Mouse (Mus musculus) embryonic facial prominence, embryonic 14.5 days (tissue): ENCODE measurements at regions not wholly inside any gene's neighbourhood (a gene's known extent, or its start where the extent isn't known, plus 50 kb on each side); places are given as distances from the start of the nearest gene placed in this dataset.

ENCODE experiments used
- ATAC-seq: fragments of 200-750 bp; cut with Nextera tagmentation; 2 replicates; pipeline ENCODE4 v1.8.0; 2017; ENCODE audit warnings: low read depth, moderate number of reproducible peaks, moderate TSS enrichment
- DNase-seq: peaks from one replicate; pipeline ENCODE4 v3.0.0-alpha.2; 2015; ENCODE audit warnings: low spot score
- H3K27ac ChIP-seq: fragments of 300-500 bp; sonication (generic); replicated peaks from 2 replicates; pipeline ENCODE4 v1.5.1; 2014; ENCODE audit warnings: low read depth, mild to moderate bottlenecking, low read length, moderate library complexity
- H3K27me3 ChIP-seq: fragments of 300-500 bp; sonication (generic); replicated peaks from 2 replicates; pipeline ENCODE4 v1.6.1; 2014; ENCODE audit warnings: low read length; ENCODE audit not compliant: control insufficient read depth, insufficient read depth
- H3K36me3 ChIP-seq: fragments of 300-500 bp; sonication (generic); 2 replicates; pipeline ENCODE4 v1.6.1; 2014; ENCODE audit warnings: low read length, mixed read lengths; ENCODE audit not compliant: control insufficient read depth, insufficient read depth
- H3K4me1 ChIP-seq: fragments of 300-500 bp; sonication (generic); 2 replicates; pipeline ENCODE4 v1.6.1; 2014; ENCODE audit warnings: antibody characterized with exemption, low read length; ENCODE audit not compliant: control insufficient read depth, insufficient read depth
- H3K4me2 ChIP-seq: fragments of 300-500 bp; sonication (generic); 2 replicates; pipeline ENCODE4 v1.6.1; 2014; ENCODE audit warnings: low read depth, mild to moderate bottlenecking, low read length, moderate library complexity, mixed read lengths
- H3K4me3 ChIP-seq: fragments of 300-500 bp; sonication (generic); 2 replicates; pipeline ENCODE4 v1.5.1; 2014; ENCODE audit warnings: low read depth, mild to moderate bottlenecking, low read length
- H3K9ac ChIP-seq: fragments of 300-500 bp; sonication (generic); 2 replicates; pipeline ENCODE4 v1.6.1; 2014; ENCODE audit warnings: low read depth, mild to moderate bottlenecking, low read length, moderate library complexity, mixed read lengths
- H3K9me3 ChIP-seq: fragments of 300-500 bp; sonication (generic); 2 replicates; pipeline ENCODE4 v1.6.1; 2016; ENCODE audit warnings: low read length; ENCODE audit not compliant: control insufficient read depth
- WGBS: fragments of 180-500 bp; shearing (Covaris S2); extraction: QIAGEN DNeasy Blood & Tissue Kit; methylation state at CpG from one replicate; pipeline ENCODE4 v1.1.7; 2014; 5-methylcytosine and 5-hydroxymethylcytosine counted together

GRCm38 (mm10) chr9:74556116-74556515 is 305.6 kb upstream of the Onecut1 start:
- H3K4me1 ChIP-seq: no peaks in the 10 kb centered on the region
- peak; percentile 44 for DNase-seq
- no peaks in the 10 kb centered on the region for H3K27me3 ChIP-seq
- H3K36me3 ChIP-seq: no peaks in the 10 kb centered on the region
- H3K4me2 ChIP-seq: no peak overlapping the region
- no peak overlapping the region for H3K27ac ChIP-seq
- H3K9me3 ChIP-seq: no peaks in the 10 kb centered on the region
- H3K9ac ChIP-seq: no peak overlapping the region
- WGBS: 74% methylated on average over 5 of the region's 5 CpGs
- no peak for ATAC-seq
- no peak overlapping the region for H3K4me3 ChIP-seq

DNA sequence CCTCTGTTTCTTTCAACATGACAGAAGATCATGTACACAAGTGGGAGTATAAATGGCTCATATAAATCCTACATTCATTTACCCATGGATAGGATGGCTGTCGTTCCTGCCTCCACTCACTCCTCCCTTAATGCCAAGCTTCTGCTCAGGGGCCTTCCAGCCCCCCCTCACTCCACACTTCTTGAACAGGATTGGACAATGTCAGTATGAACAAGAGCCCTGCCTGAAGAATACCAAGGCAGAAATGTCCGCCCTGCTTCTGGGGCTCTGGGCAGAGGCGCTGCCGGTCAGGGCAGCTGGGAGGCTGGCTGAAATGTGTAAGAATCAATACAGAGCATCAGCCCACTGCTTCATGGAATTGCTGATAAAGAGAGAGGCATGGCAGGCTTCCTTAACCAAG is 269.0 kb upstream of the Onecut1 start:
- H3K4me3 ChIP-seq: no peak overlapping the region
- no peak for DNase-seq
- H3K36me3 ChIP-seq: no peaks in the 10 kb centered on the region
- H3K9me3 ChIP-seq: no peaks in the 10 kb centered on the region
- H3K4me1 ChIP-seq: no peaks in the 10 kb centered on the region
- H3K27ac ChIP-seq: no peak overlapping the region
- no peak overlapping the region for H3K4me2 ChIP-seq
- ATAC-seq: no peak
- 76% methylated on average over 4 of the region's 4 CpGs for WGBS
- H3K9ac ChIP-seq: no peak overlapping the region
- H3K27me3 ChIP-seq: no peaks in the 10 kb centered on the region

GRCm38 (mm10) chr9:74593970-74594369 is 267.8 kb upstream of the Onecut1 start:
- Histone ChIP-seq H3K36me3 (no peaks in the 10 kb centered on the region), H3K4me2 (no peak overlapping the region), H3K4me1 (no peaks in the 10 kb centered on the region), H3K4me3 (no peak overlapping the region), H3K27ac (no peak overlapping the region), H3K9ac (no peak overlapping the region), H3K27me3 (no peaks in the 10 kb centered on the region), H3K9me3 (no peaks in the 10 kb centered on the region)
- WGBS: 86% methylated on average over 4 of the region's 4 CpGs
- DNase-seq (no peak), ATAC-seq (no peak)

DNA sequence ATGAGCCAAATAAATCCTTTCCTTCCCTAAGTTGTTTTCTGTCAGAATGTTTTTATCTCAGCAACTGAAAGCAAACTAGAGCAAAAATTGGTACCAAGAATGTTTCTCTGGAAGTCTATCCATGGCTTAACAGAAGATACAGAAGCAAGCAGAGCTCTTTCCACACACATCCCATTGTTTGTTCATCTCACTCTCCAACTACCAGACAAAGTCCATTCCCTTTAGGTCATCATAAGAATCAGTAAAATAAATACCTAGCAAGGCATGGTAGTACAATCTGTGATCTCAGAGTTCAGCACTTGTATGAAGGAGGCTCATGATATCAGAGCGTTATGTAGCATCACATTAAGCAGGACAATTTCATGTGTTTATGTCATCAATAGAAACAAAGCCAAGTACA is 257.3 kb upstream of the Onecut1 start:
- Histone ChIP-seq H3K4me3 (no peak overlapping the region), H3K36me3 (no peaks in the 10 kb centered on the region), H3K4me1 (no peaks in the 10 kb centered on the region), H3K4me2 (no peak overlapping the region), H3K27ac (no peak overlapping the region), H3K9me3 (no peaks in the 10 kb centered on the region; the same call in 1 of the 2 replicates), H3K9ac (no peak overlapping the region), H3K27me3 (no peaks in the 10 kb centered on the region)
- DNase-seq (no peak), ATAC-seq (no peak)
- WGBS: 98% methylated on average over 1 of the region's 1 CpGs

DNA sequence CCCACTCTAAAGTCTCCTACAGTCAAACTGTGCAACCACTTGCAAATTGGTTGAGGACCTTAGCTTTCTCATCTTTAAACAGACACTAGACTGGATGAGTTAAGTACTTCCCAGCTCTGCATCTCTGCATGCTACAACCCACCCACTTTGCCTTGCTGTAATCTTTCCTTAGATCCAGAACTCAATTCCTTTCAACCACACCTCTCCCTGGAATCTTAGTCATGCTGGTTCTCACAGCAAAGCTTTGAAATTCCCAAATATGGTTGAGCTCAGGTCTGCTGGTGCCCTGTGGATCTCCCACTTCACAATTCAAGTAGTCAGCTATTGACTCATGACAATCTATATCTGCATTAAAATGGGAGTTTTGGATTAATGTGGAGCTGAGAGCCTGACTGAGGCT is 239.8 kb upstream of the Onecut1 start:
- no peak overlapping the region for H3K27ac ChIP-seq
- no peaks in the 10 kb centered on the region for H3K36me3 ChIP-seq
- H3K9me3 ChIP-seq: no peaks in the 10 kb centered on the region
- H3K9ac ChIP-seq: no peak overlapping the region
- ATAC-seq (no peak), DNase-seq (no peak)
- no peak overlapping the region for H3K4me3 ChIP-seq
- no peaks in the 10 kb centered on the region for H3K4me1 ChIP-seq
- no peaks in the 10 kb centered on the region for H3K27me3 ChIP-seq
- no peak overlapping the region for H3K4me2 ChIP-seq

- 76% methylated on average over 2 of the region's 2 CpGs for WGBS
- no peak overlapping the region for H3K4me2 ChIP-seq
- no peaks in the 10 kb centered on the region for H3K9me3 ChIP-seq
- no peak overlapping the region for H3K4me3 ChIP-seq
- DNase-seq (no peak), ATAC-seq (no peak)
- H3K36me3 ChIP-seq: no peaks in the 10 kb centered on the region
- no peak overlapping the region for H3K9ac ChIP-seq
- H3K27ac ChIP-seq: no peak overlapping the region
- no peaks in the 10 kb centered on the region for H3K4me1 ChIP-seq
- H3K27me3 ChIP-seq: no peaks in the 10 kb centered on the region
These were observed 216.3 kb upstream of the Onecut1 start for GRCm38 (mm10) chr9:74645394-74645793.

DNA sequence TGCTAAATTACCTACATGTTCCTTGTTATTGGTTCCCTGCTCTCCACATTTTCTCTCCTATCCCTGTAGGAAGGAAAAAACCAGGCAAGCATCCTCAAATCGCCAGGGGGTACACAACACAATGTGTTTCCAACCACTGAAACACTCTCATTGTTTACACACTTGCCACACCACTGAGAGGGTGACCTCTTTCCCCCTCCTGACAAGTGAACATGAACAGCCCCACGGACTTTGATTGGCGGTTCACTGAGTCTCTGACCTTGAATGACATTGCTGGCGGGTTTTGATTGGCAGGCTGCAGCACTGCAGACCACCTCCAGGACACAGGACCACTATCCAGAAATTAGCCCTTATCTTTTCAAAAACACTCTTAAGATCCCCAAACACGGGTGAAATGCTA is 211.7 kb upstream of the Onecut1 start:
- Histone ChIP-seq H3K4me2 (no peak overlapping the region), H3K4me3 (no peak overlapping the region), H3K27ac (no peak overlapping the region), H3K36me3 (no peaks in the 10 kb centered on the region), H3K27me3 (no peaks in the 10 kb centered on the region), H3K9ac (no peak overlapping the region), H3K4me1 (no peaks in the 10 kb centered on the region), H3K9me3 (no peaks in the 10 kb centered on the region)
- DNase-seq (no peak), ATAC-seq (no peak)
- 43% methylated on average over 5 of the region's 5 CpGs for WGBS

DNA sequence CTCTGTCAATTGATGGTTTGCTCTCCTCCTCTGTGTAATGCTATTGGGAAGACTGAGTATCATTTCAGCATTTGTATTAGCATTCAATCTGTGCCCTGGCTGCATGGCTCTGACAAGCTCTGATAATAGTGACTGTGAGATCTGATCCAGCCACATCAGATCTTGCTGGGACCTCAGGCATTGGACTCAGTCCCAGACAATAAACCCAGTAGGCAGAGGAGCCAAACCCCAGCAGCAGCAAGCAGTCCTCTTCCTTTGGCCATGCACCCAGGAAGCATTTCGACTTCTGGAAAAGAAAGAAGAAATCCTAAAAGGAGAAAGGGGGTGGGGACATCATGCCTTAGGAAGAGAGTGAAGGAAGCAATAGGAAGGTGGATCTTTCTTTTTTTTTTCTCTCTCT is 205.8 kb upstream of the Onecut1 start:
- no peak for DNase-seq
- 56% methylated on average over 1 of the region's 1 CpGs for WGBS

DNA sequence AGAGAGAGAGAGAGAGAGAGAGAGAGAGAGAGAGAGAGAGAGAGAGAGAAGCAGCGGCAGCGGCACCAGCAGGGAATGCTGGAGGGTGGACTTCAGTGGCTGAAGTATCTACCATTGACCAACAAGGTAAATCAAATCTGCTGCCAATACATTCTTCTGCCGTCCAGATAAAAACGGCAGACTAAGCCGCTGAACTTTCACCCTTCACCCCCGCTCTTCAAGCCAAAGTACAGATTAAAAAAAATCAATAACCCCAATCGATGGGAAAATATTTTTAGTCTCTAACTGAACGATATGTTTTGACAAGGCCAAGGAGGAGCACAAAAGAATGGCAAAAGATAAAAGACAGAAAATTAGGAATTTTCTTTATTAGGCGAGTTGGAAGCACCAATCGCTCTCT is 205.3 kb upstream of the Onecut1 start:
- H3K9ac ChIP-seq: no peak overlapping the region
- no peak overlapping the region for H3K27ac ChIP-seq
- 83% methylated on average over 10 of the region's 10 CpGs for WGBS
- no peaks in the 10 kb centered on the region for H3K9me3 ChIP-seq
- H3K4me3 ChIP-seq: no peak overlapping the region
- no peaks in the 10 kb centered on the region for H3K36me3 ChIP-seq
- no peaks in the 10 kb centered on the region for H3K4me1 ChIP-seq
- DNase-seq (no peak), ATAC-seq (no peak)
- H3K4me2 ChIP-seq: no peak overlapping the region
- H3K27me3 ChIP-seq: no peaks in the 10 kb centered on the region

More for the DNA sequence above, 205.8 kb upstream of the Onecut1 start:
- ATAC-seq: no peak
- H3K9ac ChIP-seq: no peak overlapping the region
- no peak overlapping the region for H3K4me3 ChIP-seq
- no peak overlapping the region for H3K27ac ChIP-seq
- no peak overlapping the region for H3K4me2 ChIP-seq
- no peaks in the 10 kb centered on the region for H3K4me1 ChIP-seq
- no peaks in the 10 kb centered on the region for H3K36me3 ChIP-seq
- H3K9me3 ChIP-seq: no peaks in the 10 kb centered on the region
- no peaks in the 10 kb centered on the region for H3K27me3 ChIP-seq
